Mouse (Mus musculus) intestine, embryonic 14.5 days (tissue): ENCODE results near the gene Dhx37. TPM values are rescaled to one million over a fixed set of nuclear protein-coding genes. Genes with fewer than 3 reads are reported as not detected.

Experiments used
- microRNA-seq: library from miRNA; unstranded; fragments of <30 nt; microRNA quantifications from one replicate; pipeline ENCODE4, GENCODE M21; 2016
- polyA plus RNA-seq: library from polyadenylated mRNA; unstranded; fragments of >200 nt; fragmentation: Nextera tagmentation; extraction: Ambion mirVana; gene quantifications from 2 replicates; pipeline ENCODE4 v1.2.1, GENCODE M21; 2014

Gene Dhx37
- polyA plus RNA-seq, 1 experiment from 2014 or later = 9.6 TPM

Small RNA genes lying within 50 kb of the gene (microRNA-seq; reads per million reads assigned to microRNA genes)
- not detected for gene Gm27551

Other genes with a start within 250 kb of the Dhx37 start
- 47.6 and 50.8 TPM in 2 replicates for gene Scarb1, start 93.0 kb downstream of the Dhx37 start, polyA plus RNA-seq
- gene Gm10382, start 44.8 kb downstream of the Dhx37 start, polyA plus RNA-seq = 0.15 and 0.30 TPM in 2 replicates
- 949 and 989 TPM in 2 replicates for gene Ubc, start 43.9 kb downstream of the Dhx37 start, polyA plus RNA-seq
- gene Bri3bp, start 7.4 kb upstream of the Dhx37 start, polyA plus RNA-seq = 48.4 and 50.9 TPM in 2 replicates
- 66.9 and 78.6 TPM in 2 replicates for gene Aacs, start 41.7 kb upstream of the Dhx37 start, polyA plus RNA-seq
- 0.31 and 0.45 TPM in 2 replicates for gene Tmem132b, start 97.7 kb upstream of the Dhx37 start, polyA plus RNA-seq